Mouse (Mus musculus) hindbrain, embryonic 13.5 days (tissue): ENCODE measurements around the gene Nobox. TPM values are rescaled to one million over a fixed set of nuclear protein-coding genes. Genes with fewer than 3 reads are reported as not detected.
A peak's percentile ranks its signal among the peaks of the same experiment; 100 is the strongest.

Experiments used
- ATAC-seq: fragments of 200-750 bp; cut with Nextera tagmentation; 2 replicates; pipeline ENCODE4 v1.8.0; 2017; ENCODE audit warnings: moderate TSS enrichment; ENCODE audit not compliant: low FRiP score
- H3K27ac ChIP-seq: fragments of 300-500 bp; sonication (generic); 2 replicates; pipeline ENCODE4 v1.5.1; 2015; ENCODE audit warnings: inconsistent platforms, mild to moderate bottlenecking, moderate library complexity
- H3K27me3 ChIP-seq: fragments of 300-500 bp; sonication (generic); 2 replicates; pipeline ENCODE4 v1.6.1; 2015; ENCODE audit warnings: mild to moderate bottlenecking, inconsistent platforms
- H3K36me3 ChIP-seq: fragments of 300-500 bp; sonication (generic); 2 replicates; pipeline ENCODE4 v1.6.1; 2015; ENCODE audit warnings: mild to moderate bottlenecking, inconsistent platforms
- H3K4me1 ChIP-seq: fragments of 300-500 bp; sonication (generic); replicated peaks from 2 replicates; pipeline ENCODE4 v1.6.1; 2015; ENCODE audit warnings: inconsistent platforms
- H3K4me2 ChIP-seq: fragments of 300-500 bp; sonication (generic); 2 replicates; pipeline ENCODE4 v1.6.1; 2015; ENCODE audit warnings: inconsistent platforms, mild to moderate bottlenecking, moderate library complexity
- H3K4me3 ChIP-seq: fragments of 300-500 bp; sonication (generic); 2 replicates; pipeline ENCODE4 v1.5.1; 2015; ENCODE audit warnings: mild to moderate bottlenecking, inconsistent platforms
- H3K9ac ChIP-seq: fragments of 300-500 bp; sonication (generic); 2 replicates; pipeline ENCODE4 v1.6.1; 2015; ENCODE audit warnings: mild to moderate bottlenecking, inconsistent platforms
- H3K9me3 ChIP-seq: fragments of 300-500 bp; sonication (generic); 2 replicates; pipeline ENCODE4 v1.6.1; 2016; ENCODE audit warnings: inconsistent platforms
- WGBS: fragments of 180-500 bp; shearing (Covaris S2); methylation state at CpG from one replicate; pipeline ENCODE4 v1.1.7; 2015; 5-methylcytosine and 5-hydroxymethylcytosine counted together
- polyA plus RNA-seq: library from polyadenylated mRNA; unstranded; fragments of >200 nt; fragmentation: Nextera tagmentation; extraction: Ambion mirVana; gene quantifications from 2 replicates; pipeline ENCODE4 v1.2.1, GENCODE M21; 2015

The Nobox gene
- polyA plus RNA-seq, 1 experiment from 2014 or later, result not detected

- Histone ChIP-seq H3K4me2 (peak within 1 kb of the TSS; percentile 87), H3K27ac (no peak within 1 kb of the TSS), H3K4me1 (peaks cover 12% of the 10 kb centered on the region), H3K9ac (peak within 1 kb of the TSS; percentile 73), H3K27me3 (peaks cover 42% of the 10 kb centered on the region), H3K9me3 (no peaks in the 10 kb centered on the region), H3K4me3 (peak within 1 kb of the TSS; percentile 53), H3K36me3 (no peaks in the 10 kb centered on the region)
- 1% methylated on average over 48 of the region's 48 CpGs for WGBS
- peak; percentile 84 for ATAC-seq
Observed at GRCm38 (mm10) chr6:43265363-43266041, 43.9 kb downstream of the Nobox start, which contains the start of gene Arhgef5. Gene Arhgef5 (plus strand): TSS chr6:43265582.

- Histone ChIP-seq H3K27ac (no peak overlapping the region), H3K36me3 (no peaks in the 10 kb centered on the region), H3K9ac (no peak overlapping the region)
Observed at GRCm38 (mm10) chr6:43260756-43261155, 48.6 kb downstream of the Nobox start.

GRCm38 (mm10) chr6:43254193-43254926 lies 55.0 kb downstream of the Nobox start:
- WGBS, result 60% methylated on average over 7 of the region's 7 CpGs
- ATAC-seq, result no peak
- H3K4me2 ChIP-seq, result no peak overlapping the region
- no peaks in the 10 kb centered on the region for H3K4me1 ChIP-seq
- no peaks in the 10 kb centered on the region for H3K36me3 ChIP-seq
- H3K9ac ChIP-seq, result no peak overlapping the region
- H3K27ac ChIP-seq, result no peak overlapping the region
- no peak overlapping the region for H3K4me3 ChIP-seq
- H3K27me3 ChIP-seq, result no peaks in the 10 kb centered on the region
- no peaks in the 10 kb centered on the region for H3K9me3 ChIP-seq

More at GRCm38 (mm10) chr6:43260756-43261155, 48.6 kb downstream of the Nobox start:
- H3K4me3 ChIP-seq, result no peak overlapping the region
- H3K4me2 ChIP-seq, result no peak overlapping the region
- H3K27me3 ChIP-seq, result peaks cover 22% of the 10 kb centered on the region
- WGBS, result 83% methylated on average over 2 of the region's 2 CpGs
- no peaks in the 10 kb centered on the region for H3K9me3 ChIP-seq
- ATAC-seq, result no peak
- peaks cover 8% of the 10 kb centered on the region for H3K4me1 ChIP-seq

Other genes with a start within 250 kb of the Nobox start
- not detected in 2 replicates for gene Olfr441, start 203.2 kb downstream of the Nobox start, polyA plus RNA-seq
- not detected in 2 replicates for gene Olfr237-ps1, start 163.0 kb downstream of the Nobox start, polyA plus RNA-seq
- not detected in 2 replicates for gene Olfr437, start 146.3 kb downstream of the Nobox start, polyA plus RNA-seq
- not detected in 2 replicates for gene Olfr13, start 137.4 kb downstream of the Nobox start, polyA plus RNA-seq
- gene Olfr435, start 112.4 kb downstream of the Nobox start, polyA plus RNA-seq, result not detected in 2 replicates
- gene Olfr434, start 96.5 kb downstream of the Nobox start, polyA plus RNA-seq, result not detected in 2 replicates
- gene Olfr47, start 78.0 kb downstream of the Nobox start, polyA plus RNA-seq, result not detected in 2 replicates
- gene Arhgef5, start 44.0 kb downstream of the Nobox start, polyA plus RNA-seq, result 2.3 and 2.4 TPM in 2 replicates